Mouse (Mus musculus): ENCODE data around the gene Macrod2. TPM values are rescaled to one million over a fixed set of nuclear protein-coding genes. Genes with fewer than 3 reads are reported as not detected.

The Macrod2 gene
- polyA plus RNA-seq, 1 experiment, result not detected

- H3K27ac ChIP-seq (ENCODE audit: insufficient read depth, low read depth, low read length), result no peak overlapping the region
- H3K4me1 ChIP-seq (ENCODE audit: control insufficient read depth, insufficient read depth, low read length), result no peaks in the 10 kb centered on the region
- TF ChIP-seq CTCF (IDR thresholded peaks at IDR 0.05; ENCODE audit: insufficient read depth, low read depth, low read length) (no peak), POLR2A (IDR thresholded peaks at IDR 0.05; ENCODE audit: insufficient read depth, low read depth, low read length) (no peak)
- WGBS, result 78% methylated on average over 1 of the region's 1 CpGs
- H3K4me3 ChIP-seq (ENCODE audit: insufficient read depth, low read depth, low read length), result no peak overlapping the region
These were observed 2004.4 kb downstream of the Macrod2 start for GRCm38 (mm10) chr2:142399490-142399889.

- WGBS, result 88% methylated on average over 4 of the region's 4 CpGs
- Histone ChIP-seq H3K27ac (ENCODE audit: insufficient read depth, low read depth, low read length) (no peak overlapping the region), H3K4me3 (ENCODE audit: insufficient read depth, low read depth, low read length) (no peak overlapping the region), H3K4me1 (ENCODE audit: control insufficient read depth, insufficient read depth, low read length) (no peaks in the 10 kb centered on the region)
- TF ChIP-seq POLR2A (IDR thresholded peaks at IDR 0.05; ENCODE audit: insufficient read depth, low read depth, low read length) (no peak), CTCF (IDR thresholded peaks at IDR 0.05; ENCODE audit: insufficient read depth, low read depth, low read length) (no peak)
These were observed 2005.7 kb downstream of the Macrod2 start for GRCm38 (mm10) chr2:142400781-142401180.

GRCm38 (mm10) chr2:142401359-142401758 lies 2006.2 kb downstream of the Macrod2 start:
- WGBS, result 90% methylated on average over 3 of the region's 3 CpGs
- TF ChIP-seq POLR2A (IDR thresholded peaks at IDR 0.05; ENCODE audit: insufficient read depth, low read depth, low read length) (no peak), CTCF (IDR thresholded peaks at IDR 0.05; ENCODE audit: insufficient read depth, low read depth, low read length) (no peak)
- Histone ChIP-seq H3K4me1 (ENCODE audit: control insufficient read depth, insufficient read depth, low read length) (no peaks in the 10 kb centered on the region), H3K4me3 (ENCODE audit: insufficient read depth, low read depth, low read length) (no peak overlapping the region), H3K27ac (ENCODE audit: insufficient read depth, low read depth, low read length) (no peak overlapping the region)

GRCm38 (mm10) chr2:142403394-142403793 lies 2008.3 kb downstream of the Macrod2 start:
- Histone ChIP-seq H3K4me3 (ENCODE audit: insufficient read depth, low read depth, low read length) (no peak overlapping the region), H3K27ac (ENCODE audit: insufficient read depth, low read depth, low read length) (no peak overlapping the region), H3K4me1 (ENCODE audit: control insufficient read depth, insufficient read depth, low read length) (no peaks in the 10 kb centered on the region)
- TF ChIP-seq POLR2A (IDR thresholded peaks at IDR 0.05; ENCODE audit: insufficient read depth, low read depth, low read length), result no peak
- no peak for TF ChIP-seq CTCF (IDR thresholded peaks at IDR 0.05; ENCODE audit: insufficient read depth, low read depth, low read length)

- H3K27ac ChIP-seq (ENCODE audit: insufficient read depth, low read depth, low read length), result no peak overlapping the region
- TF ChIP-seq POLR2A (IDR thresholded peaks at IDR 0.05; ENCODE audit: insufficient read depth, low read depth, low read length), result no peak
- TF ChIP-seq CTCF (IDR thresholded peaks at IDR 0.05; ENCODE audit: insufficient read depth, low read depth, low read length), result no peak
- no peak overlapping the region for H3K4me3 ChIP-seq (ENCODE audit: insufficient read depth, low read depth, low read length)
- H3K4me1 ChIP-seq (ENCODE audit: control insufficient read depth, insufficient read depth, low read length), result no peaks in the 10 kb centered on the region
- WGBS, result 68% methylated on average over 6 of the region's 6 CpGs
These were observed 2009.2 kb downstream of the Macrod2 start for GRCm38 (mm10) chr2:142404321-142404720.

GRCm38 (mm10) chr2:142407341-142407740 lies 2012.2 kb downstream of the Macrod2 start:
- Histone ChIP-seq H3K27ac (ENCODE audit: insufficient read depth, low read depth, low read length) (no peak overlapping the region), H3K4me1 (ENCODE audit: control insufficient read depth, insufficient read depth, low read length) (no peaks in the 10 kb centered on the region), H3K4me3 (ENCODE audit: insufficient read depth, low read depth, low read length) (no peak overlapping the region)
- TF ChIP-seq POLR2A (IDR thresholded peaks at IDR 0.05; ENCODE audit: insufficient read depth, low read depth, low read length) (no peak), CTCF (IDR thresholded peaks at IDR 0.05; ENCODE audit: insufficient read depth, low read depth, low read length) (no peak)

GRCm38 (mm10) chr2:142410124-142410523 lies 2015.0 kb downstream of the Macrod2 start:
- TF ChIP-seq CTCF (IDR thresholded peaks at IDR 0.05; ENCODE audit: insufficient read depth, low read depth, low read length), result no peak
- TF ChIP-seq POLR2A (IDR thresholded peaks at IDR 0.05; ENCODE audit: insufficient read depth, low read depth, low read length), result no peak
- Histone ChIP-seq H3K4me1 (ENCODE audit: control insufficient read depth, insufficient read depth, low read length) (no peaks in the 10 kb centered on the region), H3K27ac (ENCODE audit: insufficient read depth, low read depth, low read length) (no peak overlapping the region), H3K4me3 (ENCODE audit: insufficient read depth, low read depth, low read length) (no peak overlapping the region)

- Histone ChIP-seq H3K4me3 (ENCODE audit: insufficient read depth, low read depth, low read length) (no peak overlapping the region), H3K4me1 (ENCODE audit: control insufficient read depth, insufficient read depth, low read length) (peaks cover 4% of the 10 kb centered on the region), H3K27ac (ENCODE audit: insufficient read depth, low read depth, low read length) (no peak overlapping the region)
- WGBS, result 57% methylated on average over 7 of the region's 7 CpGs
- TF ChIP-seq POLR2A (IDR thresholded peaks at IDR 0.05; ENCODE audit: insufficient read depth, low read depth, low read length), result no peak
- TF ChIP-seq CTCF (IDR thresholded peaks at IDR 0.05; ENCODE audit: insufficient read depth, low read depth, low read length), result no peak
These were observed 2038.0 kb downstream of the Macrod2 start for GRCm38 (mm10) chr2:142433126-142433525.

- no peak for TF ChIP-seq POLR2A (IDR thresholded peaks at IDR 0.05; ENCODE audit: insufficient read depth, low read depth, low read length)
- Histone ChIP-seq H3K4me1 (ENCODE audit: control insufficient read depth, insufficient read depth, low read length) (peaks cover 6% of the 10 kb centered on the region), H3K27ac (ENCODE audit: insufficient read depth, low read depth, low read length) (no peak overlapping the region), H3K4me3 (ENCODE audit: insufficient read depth, low read depth, low read length) (no peak overlapping the region)
- 93% methylated on average over 4 of the region's 4 CpGs for WGBS
These were observed 2039.6 kb downstream of the Macrod2 start for GRCm38 (mm10) chr2:142434731-142435130.
